Mouse (Mus musculus) right cerebral cortex, adult 2 months (tissue): ENCODE measurements around the gene Epor.

Experiments used
- DNase-seq, 2 experiments: peaks; one replicate each; pipeline ENCODE4 v3.0.0; 2021 to 2022; ENCODE audit warnings: low spot score in 2 of 2

Gene Epor

GRCm38 (mm10) chr9:21936692-21937570 is 26.4 kb downstream of the Epor start, which contains the start of gene Plppr2:
Gene Plppr2 (plus strand): TSS chr9:21937033.
- peak; percentile 98 to 99 for DNase-seq

GRCm38 (mm10) chr9:21935466-21936131 is 27.7 kb downstream of the Epor start:
- no peak for DNase-seq

- no peak for DNase-seq
Measured at GRCm38 (mm10) chr9:21934021-21934420, 29.3 kb downstream of the Epor start.

GRCm38 (mm10) chr9:21932445-21933137 is 30.7 kb downstream of the Epor start:
- no peak for DNase-seq

- DNase-seq: no peak
Measured at GRCm38 (mm10) chr9:21932006-21932405, 31.3 kb downstream of the Epor start.

GRCm38 (mm10) chr9:21929208-21929607 is 34.1 kb downstream of the Epor start:
- DNase-seq: no peak

GRCm38 (mm10) chr9:21927208-21927753 is 36.0 kb downstream of the Epor start, which contains the start of the genes Ccdc159 and Tmem205:
Gene Ccdc159 (plus strand): TSS chr9:21927471.
Gene Tmem205 (minus strand): TSS chr9:21927556.
- peak; percentile 90 to 94 for DNase-seq

- peak in 1 of 2 experiments; percentile 31 for DNase-seq
Measured at GRCm38 (mm10) chr9:21926784-21927183, 36.5 kb downstream of the Epor start.

GRCm38 (mm10) chr9:21926155-21926554 is 37.2 kb downstream of the Epor start:
- no peak for DNase-seq

- no peak for DNase-seq
Measured at GRCm38 (mm10) chr9:21925506-21925905, 37.8 kb downstream of the Epor start.

GRCm38 (mm10) chr9:21925034-21925433 is 38.3 kb downstream of the Epor start:
- no peak for DNase-seq

- DNase-seq: peak in 1 of 2 experiments; percentile 23
Measured at GRCm38 (mm10) chr9:21924099-21924493, 39.2 kb downstream of the Epor start.

- DNase-seq: no peak
Measured at GRCm38 (mm10) chr9:21923490-21924098, 39.7 kb downstream of the Epor start.

GRCm38 (mm10) chr9:21923036-21923435 is 40.3 kb downstream of the Epor start:
- DNase-seq: no peak

GRCm38 (mm10) chr9:21918692-21919384 is 44.5 kb downstream of the Epor start:
- DNase-seq: peak; percentile 25 to 27

GRCm38 (mm10) chr9:21918035-21918592 is 45.2 kb downstream of the Epor start, which contains the start of gene Rab3d:
Gene Rab3d (minus strand): TSS chr9:21918192.
- peak; percentile 86 to 90 for DNase-seq

- peak; percentile 76 to 83 for DNase-seq
Measured at GRCm38 (mm10) chr9:21917493-21918034, 45.7 kb downstream of the Epor start.

GRCm38 (mm10) chr9:21916851-21917492 is 46.3 kb downstream of the Epor start:
- DNase-seq: peak in 1 of 2 experiments; percentile 28

- no peak for DNase-seq
Measured at GRCm38 (mm10) chr9:21909474-21910223, 53.7 kb downstream of the Epor start.
